Mouse (Mus musculus) forebrain, embryonic 14.5 days (tissue): ENCODE data around the gene Mri1. TPM values are rescaled to one million over a fixed set of nuclear protein-coding genes. Genes with fewer than 3 reads are reported as not detected.

ENCODE experiments used
- ATAC-seq: fragments of 200-750 bp; cut with Nextera tagmentation; 2 replicates; pipeline ENCODE4 v1.8.0; 2017; ENCODE audit warnings: mild to moderate bottlenecking, moderate library complexity
- DNase-seq: peaks from one replicate; pipeline ENCODE4 v3.0.0-alpha.2; 2015; ENCODE audit warnings: low spot score
- H3K27ac ChIP-seq: fragments of 300-500 bp; sonication (generic); 2 replicates; pipeline ENCODE4 v1.5.1; 2014; ENCODE audit warnings: low read depth, mild to moderate bottlenecking, control low read depth, low read length, moderate library complexity
- H3K27me3 ChIP-seq: fragments of 300-500 bp; sonication (generic); replicated peaks from 2 replicates; pipeline ENCODE4 v1.6.1; 2014; ENCODE audit warnings: low read length, control low read depth, mixed read lengths; ENCODE audit not compliant: control insufficient read depth, insufficient read depth
- H3K36me3 ChIP-seq: fragments of 300-500 bp; sonication (generic); 2 replicates; pipeline ENCODE4 v1.6.1; 2014; ENCODE audit warnings: low read length, control low read depth; ENCODE audit not compliant: control insufficient read depth, insufficient read depth
- H3K4me1 ChIP-seq: fragments of 300-500 bp; sonication (generic); 2 replicates; pipeline ENCODE4 v1.6.1; 2014; ENCODE audit warnings: antibody characterized with exemption, low read length, control low read depth; ENCODE audit not compliant: control insufficient read depth, insufficient read depth
- H3K4me2 ChIP-seq: fragments of 300-500 bp; sonication (generic); 2 replicates; pipeline ENCODE4 v1.6.1; 2014; ENCODE audit warnings: mild to moderate bottlenecking, control low read depth, low read length
- H3K4me3 ChIP-seq: fragments of 300-500 bp; sonication (generic); 2 replicates; pipeline ENCODE4 v1.5.1; 2014; ENCODE audit warnings: low read depth, low read length, control low read depth
- H3K9ac ChIP-seq: fragments of 300-500 bp; sonication (generic); 2 replicates; pipeline ENCODE4 v1.6.1; 2014; ENCODE audit warnings: mild to moderate bottlenecking, low read length, control low read depth, moderate library complexity
- H3K9me3 ChIP-seq: fragments of 300-500 bp; sonication (generic); replicated peaks from 2 replicates; pipeline ENCODE4 v1.6.1; 2016; ENCODE audit warnings: low read length, control low read depth, mixed read lengths; ENCODE audit not compliant: control insufficient read depth
- WGBS: fragments of 180-500 bp; shearing (Covaris S2); extraction: QIAGEN DNeasy Blood & Tissue Kit; methylation state at CpG from one replicate; pipeline ENCODE4 v1.1.7; 2014; 5-methylcytosine and 5-hydroxymethylcytosine counted together
- polyA plus RNA-seq: library from polyadenylated mRNA; unstranded; fragments of >200 nt; fragmentation: Nextera tagmentation; extraction: Ambion mirVana; gene quantifications from 2 replicates; pipeline ENCODE4 v1.2.1, GENCODE M21; 2014

Mri1 gene
- polyA plus RNA-seq, 1 experiment from 2014 or later, result 48.8 TPM

DNA sequence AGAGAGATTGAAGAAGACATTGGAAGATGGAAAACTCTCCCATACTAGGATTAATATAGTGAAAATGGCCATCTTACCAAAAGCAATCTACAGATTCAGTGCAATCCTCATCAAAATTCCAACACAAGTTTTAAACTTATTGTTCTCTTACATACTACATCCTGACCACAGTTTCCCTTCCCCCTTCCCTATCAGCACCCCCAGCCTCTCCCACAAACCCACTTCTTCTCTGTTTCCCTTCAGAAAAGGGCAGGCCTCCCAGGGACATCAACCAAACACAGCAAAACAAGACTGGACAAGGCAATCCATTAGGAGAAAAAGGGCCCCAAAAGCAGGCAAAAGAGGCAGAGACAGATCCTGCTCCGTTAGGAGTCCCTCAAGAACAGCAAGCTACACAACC lies 19.3 kb upstream of the Mri1 start:
- no peak overlapping the region for H3K9ac ChIP-seq
- WGBS, result 62% methylated on average over 1 of the region's 1 CpGs
- H3K4me1 ChIP-seq, result no peaks in the 10 kb centered on the region

DNA sequence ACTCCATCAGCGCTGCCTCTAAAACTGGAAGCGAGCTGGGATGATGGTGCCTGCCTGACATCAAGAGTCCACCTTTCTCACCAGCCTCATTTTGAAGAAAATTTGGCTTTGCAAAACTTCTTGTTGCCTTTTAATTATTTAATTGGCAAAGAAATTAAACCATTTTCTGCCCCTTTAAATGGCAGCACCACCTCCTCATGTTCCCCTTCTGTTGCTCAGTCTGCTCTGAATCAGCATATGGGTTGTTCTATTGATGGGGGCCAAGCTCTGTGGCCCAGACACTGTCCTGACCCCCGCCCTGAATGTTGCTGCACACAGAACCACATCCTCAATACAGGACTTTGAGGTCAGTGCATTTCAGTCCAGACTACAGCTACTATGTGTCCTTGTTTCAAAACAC lies 16.8 kb upstream of the Mri1 start:
- Histone ChIP-seq H3K27me3 (no peaks in the 10 kb centered on the region), H3K9me3 (no peaks in the 10 kb centered on the region), H3K4me2 (no peak overlapping the region), H3K36me3 (no peaks in the 10 kb centered on the region), H3K9ac (no peak overlapping the region), H3K4me1 (peaks cover 7% of the 10 kb centered on the region), H3K4me3 (no peak overlapping the region), H3K27ac (no peak overlapping the region)
- DNase-seq (no peak), ATAC-seq (no peak)
- WGBS, result 71% methylated on average over 3 of the region's 3 CpGs

More for the DNA sequence above, 19.3 kb upstream of the Mri1 start:
- no peak overlapping the region for H3K27ac ChIP-seq
- H3K4me3 ChIP-seq, result no peak overlapping the region
- ATAC-seq, result no peak
- H3K36me3 ChIP-seq, result no peaks in the 10 kb centered on the region
- H3K9me3 ChIP-seq, result no peaks in the 10 kb centered on the region
- H3K4me2 ChIP-seq, result no peak overlapping the region
- DNase-seq, result no peak
- H3K27me3 ChIP-seq, result no peaks in the 10 kb centered on the region

DNA sequence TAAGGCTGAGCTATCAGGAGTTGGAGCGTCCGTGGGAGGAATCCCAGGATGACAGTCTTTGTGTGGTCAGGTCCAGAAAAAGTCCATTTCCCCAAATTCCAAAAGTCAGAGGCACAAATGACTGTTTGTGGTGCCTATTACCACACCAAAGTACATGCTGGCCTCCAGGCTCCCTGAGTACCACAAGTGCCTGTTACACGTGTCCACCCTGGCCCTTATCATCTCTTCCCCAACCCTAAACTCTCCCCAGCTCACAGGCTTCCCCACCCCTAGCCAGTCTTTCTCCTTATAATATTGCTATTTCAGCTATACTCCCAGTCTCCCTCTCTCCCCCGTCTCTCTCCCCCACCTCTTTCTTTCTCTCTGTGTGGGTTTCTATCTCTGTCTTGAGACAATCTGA lies 15.2 kb upstream of the Mri1 start:
- no peak overlapping the region for H3K9ac ChIP-seq
- no peaks in the 10 kb centered on the region for H3K27me3 ChIP-seq
- H3K27ac ChIP-seq, result no peak overlapping the region
- H3K4me3 ChIP-seq, result no peak overlapping the region
- H3K9me3 ChIP-seq, result no peaks in the 10 kb centered on the region
- H3K36me3 ChIP-seq, result no peaks in the 10 kb centered on the region
- DNase-seq (no peak), ATAC-seq (no peak)
- peaks cover 7% of the 10 kb centered on the region for H3K4me1 ChIP-seq
- no peak overlapping the region for H3K4me2 ChIP-seq
- WGBS, result 88% methylated on average over 4 of the region's 4 CpGs

DNA sequence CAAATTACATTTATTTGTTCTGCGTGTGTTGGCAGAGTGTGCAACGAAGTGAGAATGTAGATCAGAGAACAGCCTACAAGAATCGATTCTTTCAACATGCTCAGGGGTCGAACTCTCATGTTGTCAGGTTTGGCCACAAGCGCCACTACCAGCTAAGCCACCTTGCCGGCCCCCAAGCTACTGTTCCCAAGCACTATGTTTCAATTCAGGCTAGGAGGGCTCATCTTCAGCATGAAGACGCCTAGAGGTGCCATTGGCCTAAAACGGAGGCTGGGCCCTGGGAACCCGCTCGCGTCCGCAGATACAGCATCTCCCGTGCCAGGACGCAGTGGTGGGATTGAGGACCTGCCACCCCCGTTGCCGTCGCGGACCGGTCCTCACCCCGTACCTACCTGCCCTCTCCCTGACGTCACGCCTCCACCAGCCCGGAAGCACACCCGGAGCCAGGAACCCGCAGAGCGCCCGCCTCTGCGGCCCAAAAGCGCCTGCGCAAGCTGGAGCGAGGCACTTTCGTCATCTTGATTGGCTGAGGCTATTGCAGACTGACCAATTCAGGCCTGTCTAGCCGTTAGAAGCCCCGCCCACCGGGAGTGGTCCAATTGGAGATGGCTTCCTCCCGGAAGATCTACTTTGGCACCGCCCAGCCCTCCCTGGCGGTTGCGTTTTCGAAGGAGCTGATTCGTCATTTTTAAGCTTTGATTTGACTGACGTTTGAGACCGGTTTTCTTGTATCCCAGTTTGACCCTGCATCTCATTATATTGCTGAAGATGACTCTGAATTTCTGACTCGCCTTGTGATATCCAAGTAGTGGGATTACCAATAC lies 13.0 kb upstream of the Mri1 start, which contains the start of gene Ccdc130:
Ccdc130 (minus strand) TSS at position 431 of the 824 bp plus-strand sequence.
- peak; percentile 100 for DNase-seq

DNA sequence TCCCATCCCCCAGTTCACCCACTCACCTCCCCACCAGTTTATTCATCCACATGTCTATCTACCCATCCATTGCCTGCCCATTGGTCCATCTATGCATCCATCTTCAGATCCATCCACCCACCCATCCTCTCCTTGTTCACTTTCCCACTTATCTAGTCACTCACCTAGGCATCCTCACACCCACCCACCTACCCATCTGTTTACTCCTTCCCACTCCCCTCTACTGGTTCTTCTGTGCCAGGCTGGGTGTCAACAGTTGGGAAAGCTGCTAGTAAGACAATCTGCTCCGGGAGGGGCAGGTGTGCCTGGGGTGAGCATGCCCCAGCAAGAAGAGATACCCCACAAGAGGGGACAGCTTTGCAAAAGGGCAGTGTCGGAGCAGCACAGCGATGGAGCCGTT lies 4.0 kb upstream of the Mri1 start:
- 93% methylated on average over 4 of the region's 4 CpGs for WGBS
- Histone ChIP-seq H3K4me3 (no peak overlapping the region), H3K4me1 (peaks cover 9% of the 10 kb centered on the region), H3K4me2 (no peak overlapping the region), H3K9me3 (no peaks in the 10 kb centered on the region), H3K9ac (no peak overlapping the region), H3K27ac (no peak overlapping the region), H3K27me3 (no peaks in the 10 kb centered on the region), H3K36me3 (peaks cover 82% of the 10 kb centered on the region)
- no peak for ATAC-seq
- no peak for DNase-seq

More for the DNA sequence above, 13.0 kb upstream of the Mri1 start, which contains the start of gene Ccdc130:
- peak; percentile 99 for ATAC-seq
- WGBS, result under 1% methylated on average over 44 of the region's 44 CpGs
- peak within 1 kb of the TSS; percentile 85 for H3K9ac ChIP-seq
- H3K4me1 ChIP-seq, result peaks cover 7% of the 10 kb centered on the region
- H3K27me3 ChIP-seq, result no peaks in the 10 kb centered on the region
- peaks cover 18% of the 10 kb centered on the region for H3K36me3 ChIP-seq
- peak within 1 kb of the TSS; percentile 67 for H3K4me2 ChIP-seq
- H3K27ac ChIP-seq, result peak within 1 kb of the TSS; percentile 14; the same call in 1 of the 2 replicates
- peak within 1 kb of the TSS; percentile 75 for H3K4me3 ChIP-seq
- no peaks in the 10 kb centered on the region for H3K9me3 ChIP-seq

GRCm38 (mm10) chr8:84256458-84256821 lies 686 bp downstream of the Mri1 start:
- Histone ChIP-seq H3K9me3 (no peaks in the 10 kb centered on the region), H3K4me1 (peaks cover 11% of the 10 kb centered on the region), H3K27ac (peak overlapping the region; percentile 84), H3K4me3 (peak overlapping the region; percentile 76), H3K36me3 (peaks cover 72% of the 10 kb centered on the region), H3K9ac (peak overlapping the region; percentile 84), H3K4me2 (peak overlapping the region; percentile 95), H3K27me3 (no peaks in the 10 kb centered on the region)
- peak; percentile 44 for DNase-seq
- WGBS, result 10% methylated on average over 6 of the region's 6 CpGs
- peak; percentile 15 for ATAC-seq

- H3K4me1 ChIP-seq, result peaks cover 11% of the 10 kb centered on the region
- DNase-seq (no peak), ATAC-seq (no peak)
- no peaks in the 10 kb centered on the region for H3K9me3 ChIP-seq
- 83% methylated on average over 3 of the region's 3 CpGs for WGBS
- H3K27me3 ChIP-seq, result no peaks in the 10 kb centered on the region
- peak overlapping the region; percentile 84; the same call in 1 of the 2 replicates for H3K9ac ChIP-seq
- H3K27ac ChIP-seq, result no peak overlapping the region
- peak overlapping the region; percentile 76 for H3K4me3 ChIP-seq
- peaks cover 71% of the 10 kb centered on the region for H3K36me3 ChIP-seq
- H3K4me2 ChIP-seq, result peak overlapping the region; percentile 95
Observed at GRCm38 (mm10) chr8:84255858-84256257, 1.3 kb downstream of the Mri1 start.

- Histone ChIP-seq H3K4me3 (peak within 1 kb of the TSS; percentile 89), H3K27ac (peak within 1 kb of the TSS; percentile 63; the same call in 1 of the 2 replicates), H3K9ac (peak within 1 kb of the TSS; percentile 82), H3K36me3 (peaks cover 72% of the 10 kb centered on the region), H3K4me2 (peak within 1 kb of the TSS; percentile 88), H3K9me3 (no peaks in the 10 kb centered on the region), H3K27me3 (no peaks in the 10 kb centered on the region), H3K4me1 (no peaks in the 10 kb centered on the region)
- peak; percentile 97 for DNase-seq
- WGBS, result 4% methylated on average over 52 of the region's 52 CpGs
- ATAC-seq, result peak; percentile 98
Observed at GRCm38 (mm10) chr8:84249257-84250170, 7.6 kb downstream of the Mri1 start, which contains the start of gene D8Ertd738e. Gene D8Ertd738e (minus strand): TSS chr8:84249719.
